Mouse (Mus musculus): ENCODE results near the gene Srgap3.

GRCm38 (mm10) chr6:112930011-112930451, 17.0 kb downstream of the Srgap3 start:
- no peak for TF ChIP-seq CTCF (conservative IDR thresholded peaks at IDR 0.05; ENCODE audit: low read length)
- no peak for TF ChIP-seq NANOG (IDR thresholded peaks at IDR 0.05; ENCODE audit: borderline replicate concordance, low read length)
- TF ChIP-seq POU5F1 (IDR thresholded peaks at IDR 0.05; ENCODE audit: borderline replicate concordance, low read length): no peak

All from E14TG2a.4 (cell line).